Comparison of ENCODE assay signal across 22 mouse cellular contexts in genomic region chr8:13512677-13513076, GRCm38 (mm10). TPM values are rescaled to one million over a fixed set of nuclear protein-coding genes. Genes with fewer than 3 reads are reported as not detected.
A peak's percentile ranks its signal among the peaks of the same experiment; 100 is the strongest.
DNase-seq lines count a peak whose midpoint lies in the region; ATAC-seq lines count a peak whose summit lies in the region.
"Had no signal": no experiment of that assay in that cellular context is flagged by ENCODE, and none has a peak within 500 bp of the region (broad histone marks: within the 10 kb centered on the region; RNA-seq: fewer than 3 reads in every experiment).

No protein-coding gene starts in this region.

- no peaks in the 10 kb centered on the region for H3K9me3 ChIP-seq in hindbrain, embryonic 16.5 days (ENCODE audit: control insufficient read depth, low read length)
- H3K9me3 ChIP-seq in hindbrain, embryonic 10.5 days: no peaks in the 10 kb centered on the region
- H3K9me3 ChIP-seq: embryonic facial prominence, embryonic 15.5 days; forebrain, embryonic 13.5 days; hindbrain, embryonic 12.5 days; limb, embryonic 15.5 days had no signal

- H3K4me1 ChIP-seq in hindbrain, embryonic 16.5 days (ENCODE audit: control insufficient read depth, insufficient read depth, low read depth, low read length): no peaks in the 10 kb centered on the region
- H3K4me1 ChIP-seq in hindbrain, embryonic 10.5 days (replicated peaks): peaks cover 6% of the 10 kb centered on the region; the same call in 1 of the 2 replicates
- H3K4me1 ChIP-seq: forebrain, embryonic 13.5 days; hindbrain, embryonic 12.5 days had no signal

- no peak for DNase-seq in hindbrain, embryonic 10.5 days (ENCODE audit: low spot score)
- DNase-seq in 416B (ENCODE audit: low read depth): peak; percentile 9
- DNase-seq in cerebellum, adult 11 months: peak; percentile 80
- DNase-seq in cerebellum, postnatal 25 days: peak; percentile 90 to 91
- no peak for DNase-seq in adrenal gland, adult 18-20 months (ENCODE audit: low spot score in 2 of 2)
- no peak for DNase-seq in c-Kit-positive CD71-positive TER-119-positive erythroid progenitor cells, embryonic 14.5 days (ENCODE audit: low spot score)
- DNase-seq: B cell, adult 2 months; heart, adult 18-20 months; kidney, adult 8-10 months; kidney, postnatal 36 days; lung, adult 18-20 months had no signal

- no peak overlapping the region for H3K4me2 ChIP-seq in hindbrain, embryonic 16.5 days (ENCODE audit: low read length)
- H3K4me2 ChIP-seq: embryonic facial prominence, embryonic 15.5 days; forebrain, embryonic 13.5 days; hindbrain, embryonic 12.5 days; limb, embryonic 15.5 days; midbrain, embryonic 11.5 days had no signal

- no peak overlapping the region for H3K9ac ChIP-seq in hindbrain, embryonic 16.5 days (ENCODE audit: low read depth, low read length)
- H3K9ac ChIP-seq: embryonic facial prominence, embryonic 15.5 days; forebrain, embryonic 13.5 days; hindbrain, embryonic 12.5 days; limb, embryonic 15.5 days had no signal

- ATAC-seq in hindbrain, embryonic 16.5 days: peak; percentile 24; the same call in 1 of the 2 replicates
- ATAC-seq in megakaryocyte, adult 5-6 weeks (ENCODE audit: poor library complexity, severe bottlenecking): no peak
- ATAC-seq: forebrain, embryonic 13.5 days had no signal

- WGBS in hindbrain, embryonic 16.5 days: 78% methylated on average over 6 of the region's 6 CpGs
- 87% methylated on average over 6 of the region's 6 CpGs for WGBS in hindbrain, embryonic 10.5 days

- H3K27me3 ChIP-seq in hindbrain, embryonic 16.5 days (replicated peaks; ENCODE audit: control insufficient read depth, insufficient read depth, low read length): no peaks in the 10 kb centered on the region
- no peaks in the 10 kb centered on the region for H3K27me3 ChIP-seq in hindbrain, embryonic 10.5 days (ENCODE audit: insufficient read depth, poor library complexity, severe bottlenecking)
- H3K27me3 ChIP-seq: embryonic facial prominence, embryonic 15.5 days; forebrain, embryonic 13.5 days; hindbrain, embryonic 12.5 days; limb, embryonic 15.5 days had no signal

- no peak overlapping the region for H3K4me3 ChIP-seq in hindbrain, embryonic 16.5 days (ENCODE audit: low read length)
- H3K4me3 ChIP-seq in hindbrain, embryonic 10.5 days: no peak overlapping the region
- H3K4me3 ChIP-seq: embryonic facial prominence, embryonic 15.5 days; forebrain, embryonic 13.5 days; hindbrain, embryonic 12.5 days; limb, embryonic 15.5 days had no signal

- H3K27ac ChIP-seq in hindbrain, embryonic 16.5 days (ENCODE audit: low read depth, low read length): no peak overlapping the region
- no peak overlapping the region for H3K27ac ChIP-seq in hindbrain, embryonic 10.5 days
- H3K27ac ChIP-seq: embryonic facial prominence, embryonic 15.5 days; forebrain, embryonic 13.5 days; hindbrain, embryonic 12.5 days; limb, embryonic 15.5 days had no signal

- no peaks in the 10 kb centered on the region for H3K36me3 ChIP-seq in hindbrain, embryonic 16.5 days (ENCODE audit: control insufficient read depth, insufficient read depth, low read length)
- no peaks in the 10 kb centered on the region for H3K36me3 ChIP-seq in hindbrain, embryonic 10.5 days
- H3K36me3 ChIP-seq: embryonic facial prominence, embryonic 15.5 days; hindbrain, embryonic 12.5 days; limb, embryonic 15.5 days had no signal

RNA-seq across cellular contexts. Expression of gene Gas6, which starts 18.4 kb away (rescaled TPM):
- 65.1 and 67.4 TPM in 2 replicates for polyA plus RNA-seq in hindbrain, embryonic 16.5 days (2015; fragmentation: Nextera tagmentation; extraction: Ambion mirVana)
- 12.9 and 15.8 TPM in 2 replicates for polyA plus RNA-seq in hindbrain, embryonic 10.5 days (2016; fragmentation: Nextera tagmentation; extraction: Ambion mirVana)
- 100 to 1,000 TPM; 100 to 394 TPM for total RNA-seq in adrenal gland, adult 18-20 months (2021)
- 0.43 and 0.56 TPM in 2 replicates for total RNA-seq in megakaryocyte, adult 5-6 weeks (2015)
- total RNA-seq in megakaryocyte, adult 5-6 weeks (2017): 0.77 and 1.6 TPM in 2 replicates
- total RNA-seq: neutrophil, adult 5-6 weeks had no signal

RNA-seq across cellular contexts. Expression of gene 1700029H14Rik, which starts 49.6 kb away (rescaled TPM):
- polyA plus RNA-seq in hindbrain, embryonic 16.5 days (2015; fragmentation: Nextera tagmentation; extraction: Ambion mirVana): not detected in 2 replicates
- not detected in 2 replicates for polyA plus RNA-seq in hindbrain, embryonic 10.5 days (2016; fragmentation: Nextera tagmentation; extraction: Ambion mirVana)
- not detected for total RNA-seq in adrenal gland, adult 18-20 months (2021)
- total RNA-seq in megakaryocyte, adult 5-6 weeks (2015): not detected in 2 replicates
- not detected in 2 replicates for total RNA-seq in megakaryocyte, adult 5-6 weeks (2017)
- total RNA-seq: gastrocnemius, adult 18-20 months; heart, adult 18-20 months; layer of hippocampus, postnatal 25 days had no signal
- polyA plus RNA-seq: embryonic facial prominence, embryonic 15.5 days; forebrain, embryonic 13.5 days; heart, embryonic 16.5 days; hindbrain, embryonic 12.5 days; limb, embryonic 15.5 days; midbrain, embryonic 11.5 days had no signal

Comparison
In these comparisons a context has a peak if more than half of its experiments do, and no peak if none do; other contexts are left out.
1. DNase-seq: peak in 416B (single experiment), cerebellum, adult 11 months (single experiment) and cerebellum, postnatal 25 days (2 of 2); none in hindbrain, embryonic 10.5 days (single experiment), adrenal gland, adult 18-20 months (0 of 2) and c-Kit-positive CD71-positive TER-119-positive erythroid progenitor cells, embryonic 14.5 days (single experiment).
2. RNA of gene Gas6, which starts 18.4 kb away (total RNA-seq): 100 to 394 TPM in adrenal gland, adult 18-20 months; 0.43 to 1.6 TPM in megakaryocyte, adult 5-6 weeks; every median in the first group is over 10 times any median in the second.